Mouse (Mus musculus): ENCODE results near the gene Gm20388. TPM values are rescaled to one million over a fixed set of nuclear protein-coding genes. Genes with fewer than 3 reads are reported as not detected.

The Gm20388 gene
- polyA plus RNA-seq, 1 experiment from 2014 or later, result 5.3 TPM

- Histone ChIP-seq H3K36me3 (ENCODE audit: control insufficient read depth, insufficient read depth, low read length) (no peaks in the 10 kb centered on the region), H3K27me3 (replicated peaks; ENCODE audit: control insufficient read depth, insufficient read depth, low read length) (no peaks in the 10 kb centered on the region)
These were observed 937.1 kb downstream of the Gm20388 start for GRCm38 (mm10) chr8:120847735-120848134.

GRCm38 (mm10) chr8:120848434-120848833, 937.8 kb downstream of the Gm20388 start:
- 66% methylated on average over 4 of the region's 4 CpGs for WGBS
- H3K9me3 ChIP-seq (ENCODE audit: control insufficient read depth, low read length), result no peaks in the 10 kb centered on the region
- no peak overlapping the region for H3K4me2 ChIP-seq
- no peak overlapping the region for H3K4me3 ChIP-seq (ENCODE audit: low read depth, low read length)
- H3K36me3 ChIP-seq (ENCODE audit: control insufficient read depth, insufficient read depth, low read length), result no peaks in the 10 kb centered on the region
- H3K4me1 ChIP-seq (replicated peaks; ENCODE audit: control insufficient read depth, insufficient read depth, low read length), result peaks cover 3% of the 10 kb centered on the region; the same call in 1 of the 2 replicates
- H3K9ac ChIP-seq (ENCODE audit: low read depth, low read length), result no peak overlapping the region
- DNase-seq (ENCODE audit: low spot score), result no peak
- no peaks in the 10 kb centered on the region for H3K27me3 ChIP-seq (replicated peaks; ENCODE audit: control insufficient read depth, insufficient read depth, low read length)
- no peak for ATAC-seq (replicated peaks; ENCODE audit: low FRiP score)
- H3K27ac ChIP-seq (ENCODE audit: low read depth, low read length), result no peak overlapping the region

More at GRCm38 (mm10) chr8:120847735-120848134, 937.1 kb downstream of the Gm20388 start:
- ATAC-seq (replicated peaks; ENCODE audit: low FRiP score) (no peak), DNase-seq (ENCODE audit: low spot score) (no peak)
- WGBS, result 18% methylated on average over 13 of the region's 14 CpGs
- no peak overlapping the region for H3K4me3 ChIP-seq (ENCODE audit: low read depth, low read length)
- H3K9me3 ChIP-seq (ENCODE audit: control insufficient read depth, low read length), result no peaks in the 10 kb centered on the region
- H3K27ac ChIP-seq (ENCODE audit: low read depth, low read length), result no peak overlapping the region
- H3K4me1 ChIP-seq (replicated peaks; ENCODE audit: control insufficient read depth, insufficient read depth, low read length), result peaks cover 3% of the 10 kb centered on the region; the same call in 1 of the 2 replicates
- no peak overlapping the region for H3K9ac ChIP-seq (ENCODE audit: low read depth, low read length)
- H3K4me2 ChIP-seq, result no peak overlapping the region

GRCm38 (mm10) chr8:120851411-120851810, 940.8 kb downstream of the Gm20388 start:
- Histone ChIP-seq H3K36me3 (ENCODE audit: control insufficient read depth, insufficient read depth, low read length) (no peaks in the 10 kb centered on the region), H3K9ac (ENCODE audit: low read depth, low read length) (no peak overlapping the region), H3K4me3 (ENCODE audit: low read depth, low read length) (no peak overlapping the region), H3K27ac (ENCODE audit: low read depth, low read length) (no peak overlapping the region), H3K4me2 (no peak overlapping the region), H3K27me3 (replicated peaks; ENCODE audit: control insufficient read depth, insufficient read depth, low read length) (no peaks in the 10 kb centered on the region), H3K4me1 (replicated peaks; ENCODE audit: control insufficient read depth, insufficient read depth, low read length) (peaks cover 3% of the 10 kb centered on the region; the same call in 1 of the 2 replicates), H3K9me3 (ENCODE audit: control insufficient read depth, low read length) (no peaks in the 10 kb centered on the region)
- WGBS, result 79% methylated on average over 12 of the region's 12 CpGs
- DNase-seq (ENCODE audit: low spot score) (no peak), ATAC-seq (replicated peaks; ENCODE audit: low FRiP score) (no peak)

- Histone ChIP-seq H3K4me1 (replicated peaks; ENCODE audit: control insufficient read depth, insufficient read depth, low read length) (no peaks in the 10 kb centered on the region; the same call in 1 of the 2 replicates), H3K4me3 (ENCODE audit: low read depth, low read length) (no peak overlapping the region), H3K9me3 (ENCODE audit: control insufficient read depth, low read length) (no peaks in the 10 kb centered on the region), H3K27me3 (replicated peaks; ENCODE audit: control insufficient read depth, insufficient read depth, low read length) (no peaks in the 10 kb centered on the region), H3K4me2 (no peak overlapping the region), H3K27ac (ENCODE audit: low read depth, low read length) (peak overlapping the region; percentile 56; the same call in 1 of the 2 replicates), H3K36me3 (ENCODE audit: control insufficient read depth, insufficient read depth, low read length) (no peaks in the 10 kb centered on the region), H3K9ac (ENCODE audit: low read depth, low read length) (no peak overlapping the region)
- WGBS, result 44% methylated on average over 14 of the region's 14 CpGs
- DNase-seq (ENCODE audit: low spot score), result peak; percentile 38
- ATAC-seq (replicated peaks; ENCODE audit: low FRiP score), result no peak
These were observed 949.2 kb downstream of the Gm20388 start for GRCm38 (mm10) chr8:120859881-120860280.

GRCm38 (mm10) chr8:120860423-120861126, 949.9 kb downstream of the Gm20388 start:
- Histone ChIP-seq H3K4me2 (no peak overlapping the region), H3K4me1 (replicated peaks; ENCODE audit: control insufficient read depth, insufficient read depth, low read length) (no peaks in the 10 kb centered on the region; the same call in 1 of the 2 replicates), H3K4me3 (ENCODE audit: low read depth, low read length) (no peak overlapping the region), H3K9ac (ENCODE audit: low read depth, low read length) (no peak overlapping the region), H3K27ac (ENCODE audit: low read depth, low read length) (peak overlapping the region; percentile 56), H3K36me3 (ENCODE audit: control insufficient read depth, insufficient read depth, low read length) (no peaks in the 10 kb centered on the region), H3K9me3 (ENCODE audit: control insufficient read depth, low read length) (no peaks in the 10 kb centered on the region), H3K27me3 (replicated peaks; ENCODE audit: control insufficient read depth, insufficient read depth, low read length) (no peaks in the 10 kb centered on the region)
- DNase-seq (ENCODE audit: low spot score) (peak; percentile 63), ATAC-seq (replicated peaks; ENCODE audit: low FRiP score) (peak; percentile 58)
- WGBS, result 48% methylated on average over 24 of the region's 24 CpGs

GRCm38 (mm10) chr8:120863683-120864082, 953.0 kb downstream of the Gm20388 start:
- no peaks in the 10 kb centered on the region for H3K9me3 ChIP-seq (ENCODE audit: control insufficient read depth, low read length)
- no peak overlapping the region for H3K4me2 ChIP-seq
- no peak overlapping the region for H3K27ac ChIP-seq (ENCODE audit: low read depth, low read length)
- no peaks in the 10 kb centered on the region for H3K27me3 ChIP-seq (replicated peaks; ENCODE audit: control insufficient read depth, insufficient read depth, low read length)
- ATAC-seq (replicated peaks; ENCODE audit: low FRiP score) (no peak), DNase-seq (ENCODE audit: low spot score) (no peak)
- 82% methylated on average over 4 of the region's 4 CpGs for WGBS
- H3K36me3 ChIP-seq (ENCODE audit: control insufficient read depth, insufficient read depth, low read length), result no peaks in the 10 kb centered on the region
- no peaks in the 10 kb centered on the region; the same call in none of the 2 replicates for H3K4me1 ChIP-seq (replicated peaks; ENCODE audit: control insufficient read depth, insufficient read depth, low read length)
- no peak overlapping the region for H3K9ac ChIP-seq (ENCODE audit: low read depth, low read length)
- no peak overlapping the region for H3K4me3 ChIP-seq (ENCODE audit: low read depth, low read length)

GRCm38 (mm10) chr8:120867386-120867785, 956.7 kb downstream of the Gm20388 start:
- no peak for ATAC-seq (replicated peaks; ENCODE audit: low FRiP score)
- no peak for DNase-seq (ENCODE audit: low spot score)
- Histone ChIP-seq H3K9ac (ENCODE audit: low read depth, low read length) (no peak overlapping the region), H3K4me3 (ENCODE audit: low read depth, low read length) (no peak overlapping the region), H3K27ac (ENCODE audit: low read depth, low read length) (no peak overlapping the region), H3K9me3 (ENCODE audit: control insufficient read depth, low read length) (no peaks in the 10 kb centered on the region), H3K27me3 (replicated peaks; ENCODE audit: control insufficient read depth, insufficient read depth, low read length) (no peaks in the 10 kb centered on the region), H3K4me1 (replicated peaks; ENCODE audit: control insufficient read depth, insufficient read depth, low read length) (no peaks in the 10 kb centered on the region; the same call in 1 of the 2 replicates), H3K36me3 (ENCODE audit: control insufficient read depth, insufficient read depth, low read length) (no peaks in the 10 kb centered on the region), H3K4me2 (no peak overlapping the region)
- whole genome bisulfite sequencing, result 50% methylated on average over 6 of the region's 6 CpGs

- ATAC-seq (replicated peaks; ENCODE audit: low FRiP score) (no peak), DNase-seq (ENCODE audit: low spot score) (no peak)
- 80% methylated on average over 6 of the region's 6 CpGs for WGBS
- Histone ChIP-seq H3K27ac (ENCODE audit: low read depth, low read length) (no peak overlapping the region), H3K4me3 (ENCODE audit: low read depth, low read length) (no peak overlapping the region), H3K4me1 (replicated peaks; ENCODE audit: control insufficient read depth, insufficient read depth, low read length) (no peaks in the 10 kb centered on the region; the same call in 1 of the 2 replicates), H3K4me2 (no peak overlapping the region), H3K27me3 (replicated peaks; ENCODE audit: control insufficient read depth, insufficient read depth, low read length) (no peaks in the 10 kb centered on the region), H3K36me3 (ENCODE audit: control insufficient read depth, insufficient read depth, low read length) (no peaks in the 10 kb centered on the region), H3K9me3 (ENCODE audit: control insufficient read depth, low read length) (no peaks in the 10 kb centered on the region), H3K9ac (ENCODE audit: low read depth, low read length) (no peak overlapping the region)
These were observed 962.0 kb downstream of the Gm20388 start for GRCm38 (mm10) chr8:120872661-120873060.
